Mouse (Mus musculus) hindbrain, embryonic 12.5 days (tissue): ENCODE data around the gene Arl5c. TPM values are rescaled to one million over a fixed set of nuclear protein-coding genes. Genes with fewer than 3 reads are reported as not detected.
A peak's percentile ranks its signal among the peaks of the same experiment; 100 is the strongest.

Experiments
- ATAC-seq: fragments of 200-750 bp; cut with Nextera tagmentation; 2 replicates; pipeline ENCODE4 v1.8.0; 2017; ENCODE audit warnings: moderate TSS enrichment; ENCODE audit not compliant: low FRiP score
- H3K27ac ChIP-seq: fragments of 300-500 bp; sonication (generic); 2 replicates; pipeline ENCODE4 v1.5.1; 2016; ENCODE audit warnings: mild to moderate bottlenecking
- H3K27me3 ChIP-seq: fragments of 300-500 bp; sonication (generic); 2 replicates; pipeline ENCODE4 v1.6.1; 2016; ENCODE audit warnings: mild to moderate bottlenecking
- H3K36me3 ChIP-seq: fragments of 300-500 bp; sonication (generic); 2 replicates; pipeline ENCODE4 v1.6.1; 2016; ENCODE audit warnings: mild to moderate bottlenecking
- H3K4me1 ChIP-seq: fragments of 300-500 bp; sonication (generic); 2 replicates; pipeline ENCODE4 v1.6.1; 2016
- H3K4me2 ChIP-seq: fragments of 300-500 bp; sonication (generic); replicated peaks from 2 replicates; pipeline ENCODE4 v1.6.1; 2016; ENCODE audit warnings: mild to moderate bottlenecking
- H3K4me3 ChIP-seq: fragments of 300-500 bp; sonication (generic); 2 replicates; pipeline ENCODE4 v1.5.1; 2016; ENCODE audit warnings: mild to moderate bottlenecking
- H3K9ac ChIP-seq: fragments of 300-500 bp; sonication (generic); 2 replicates; pipeline ENCODE4 v1.6.1; 2016; ENCODE audit warnings: mild to moderate bottlenecking, moderate library complexity
- H3K9me3 ChIP-seq: fragments of 300-500 bp; sonication (generic); replicated peaks from 2 replicates; pipeline ENCODE4 v1.6.1; 2016; ENCODE audit warnings: mild to moderate bottlenecking
- WGBS: fragments of 180-500 bp; shearing (Covaris S2); methylation state at CpG from one replicate; pipeline ENCODE4 v1.1.7; 2016; 5-methylcytosine and 5-hydroxymethylcytosine counted together
- polyA plus RNA-seq: library from polyadenylated mRNA; unstranded; fragments of >200 nt; fragmentation: Nextera tagmentation; extraction: Ambion mirVana; gene quantifications from 2 replicates; pipeline ENCODE4 v1.2.1, GENCODE M21; 2016

Gene Arl5c
- polyA plus RNA-seq, 1 experiment from 2014 or later, result 7.0 TPM

GRCm38 (mm10) chr11:98018222-98018621 is 22.2 kb upstream of the Arl5c start:
- Histone ChIP-seq H3K9ac (0 out of 2 replicates have a peak overlapping the region, but pooled peaks have one; percentile 10), H3K27ac (no peak overlapping the region), H3K4me2 (no peak overlapping the region), H3K27me3 (no peaks in the 10 kb centered on the region), H3K9me3 (no peaks in the 10 kb centered on the region), H3K4me3 (no peak overlapping the region), H3K36me3 (peaks cover 42% of the 10 kb centered on the region), H3K4me1 (peaks cover 41% of the 10 kb centered on the region)
- no peak for ATAC-seq
- WGBS, result 75% methylated on average over 6 of the region's 6 CpGs

GRCm38 (mm10) chr11:98016824-98017223 is 20.8 kb upstream of the Arl5c start:
- no peak overlapping the region for H3K4me2 ChIP-seq
- peaks cover 51% of the 10 kb centered on the region for H3K36me3 ChIP-seq
- no peak for ATAC-seq
- no peaks in the 10 kb centered on the region for H3K27me3 ChIP-seq
- no peak overlapping the region for H3K9ac ChIP-seq
- no peak overlapping the region for H3K27ac ChIP-seq
- no peak overlapping the region for H3K4me3 ChIP-seq
- H3K4me1 ChIP-seq, result peaks cover 44% of the 10 kb centered on the region
- 69% methylated on average over 4 of the region's 4 CpGs for WGBS
- H3K9me3 ChIP-seq, result no peaks in the 10 kb centered on the region

- no peak overlapping the region for H3K4me2 ChIP-seq
- H3K36me3 ChIP-seq, result peaks cover 51% of the 10 kb centered on the region
- H3K4me3 ChIP-seq, result no peak overlapping the region
- H3K4me1 ChIP-seq, result peaks cover 38% of the 10 kb centered on the region
- H3K27ac ChIP-seq, result no peak overlapping the region
- no peaks in the 10 kb centered on the region for H3K27me3 ChIP-seq
- no peak overlapping the region for H3K9ac ChIP-seq
- H3K9me3 ChIP-seq, result no peaks in the 10 kb centered on the region
- no peak for ATAC-seq
- WGBS, result 91% methylated on average over 5 of the region's 5 CpGs
Measured at GRCm38 (mm10) chr11:98016177-98016576, 20.2 kb upstream of the Arl5c start.

GRCm38 (mm10) chr11:98012831-98013230 is 16.9 kb upstream of the Arl5c start:
- no peaks in the 10 kb centered on the region for H3K27me3 ChIP-seq
- H3K27ac ChIP-seq, result no peak overlapping the region
- peaks cover 7% of the 10 kb centered on the region; the same call in 1 of the 2 replicates for H3K4me1 ChIP-seq
- H3K9me3 ChIP-seq, result no peaks in the 10 kb centered on the region
- H3K9ac ChIP-seq, result no peak overlapping the region
- H3K36me3 ChIP-seq, result peaks cover 74% of the 10 kb centered on the region
- H3K4me3 ChIP-seq, result no peak overlapping the region
- no peak overlapping the region for H3K4me2 ChIP-seq
- ATAC-seq, result no peak
- 86% methylated on average over 10 of the region's 10 CpGs for WGBS

GRCm38 (mm10) chr11:98011716-98012115 is 15.7 kb upstream of the Arl5c start:
- ATAC-seq, result no peak
- Histone ChIP-seq H3K4me2 (no peak overlapping the region), H3K36me3 (peaks cover 73% of the 10 kb centered on the region)

GRCm38 (mm10) chr11:98008087-98008486 is 12.1 kb upstream of the Arl5c start:
- no peak overlapping the region for H3K4me3 ChIP-seq
- no peak overlapping the region for H3K9ac ChIP-seq
- peaks cover 18% of the 10 kb centered on the region for H3K4me1 ChIP-seq
- no peaks in the 10 kb centered on the region for H3K9me3 ChIP-seq
- 83% methylated on average over 11 of the region's 11 CpGs for WGBS
- peaks cover 2% of the 10 kb centered on the region; the same call in 1 of the 2 replicates for H3K27me3 ChIP-seq
- no peak overlapping the region for H3K27ac ChIP-seq
- H3K36me3 ChIP-seq, result peaks cover 64% of the 10 kb centered on the region
- ATAC-seq, result no peak
- no peak overlapping the region for H3K4me2 ChIP-seq

More at GRCm38 (mm10) chr11:98011716-98012115, 15.7 kb upstream of the Arl5c start:
- no peak overlapping the region for H3K27ac ChIP-seq
- peaks cover 7% of the 10 kb centered on the region; the same call in 1 of the 2 replicates for H3K4me1 ChIP-seq
- no peaks in the 10 kb centered on the region for H3K27me3 ChIP-seq
- WGBS, result 67% methylated on average over 9 of the region's 9 CpGs
- H3K4me3 ChIP-seq, result no peak overlapping the region
- no peaks in the 10 kb centered on the region for H3K9me3 ChIP-seq
- no peak overlapping the region for H3K9ac ChIP-seq

- H3K4me1 ChIP-seq, result peaks cover 23% of the 10 kb centered on the region
- peaks cover 55% of the 10 kb centered on the region for H3K36me3 ChIP-seq
- no peak overlapping the region for H3K9ac ChIP-seq
- no peak for ATAC-seq
- H3K27me3 ChIP-seq, result peaks cover 16% of the 10 kb centered on the region
- no peak overlapping the region for H3K4me2 ChIP-seq
- no peak overlapping the region for H3K27ac ChIP-seq
- no peaks in the 10 kb centered on the region for H3K9me3 ChIP-seq
- 87% methylated on average over 10 of the region's 10 CpGs for WGBS
- H3K4me3 ChIP-seq, result no peak overlapping the region
Measured at GRCm38 (mm10) chr11:98005686-98006085, 9.7 kb upstream of the Arl5c start.

GRCm38 (mm10) chr11:98005076-98005475 is 9.1 kb upstream of the Arl5c start:
- 51% methylated on average over 13 of the region's 13 CpGs for WGBS
- H3K36me3 ChIP-seq, result peaks cover 49% of the 10 kb centered on the region
- peaks cover 28% of the 10 kb centered on the region for H3K4me1 ChIP-seq
- H3K4me2 ChIP-seq, result no peak overlapping the region
- H3K27ac ChIP-seq, result no peak overlapping the region
- H3K9ac ChIP-seq, result no peak overlapping the region
- no peaks in the 10 kb centered on the region for H3K9me3 ChIP-seq
- no peak for ATAC-seq
- H3K4me3 ChIP-seq, result no peak overlapping the region
- H3K27me3 ChIP-seq, result peaks cover 21% of the 10 kb centered on the region

GRCm38 (mm10) chr11:98004161-98004560 is 8.2 kb upstream of the Arl5c start:
- H3K27ac ChIP-seq, result no peak overlapping the region
- no peaks in the 10 kb centered on the region for H3K9me3 ChIP-seq
- no peak for ATAC-seq
- peaks cover 40% of the 10 kb centered on the region for H3K36me3 ChIP-seq
- no peak overlapping the region for H3K4me2 ChIP-seq
- no peak overlapping the region for H3K4me3 ChIP-seq
- peaks cover 21% of the 10 kb centered on the region for H3K27me3 ChIP-seq
- H3K4me1 ChIP-seq, result peaks cover 30% of the 10 kb centered on the region
- 76% methylated on average over 8 of the region's 8 CpGs for WGBS
- H3K9ac ChIP-seq, result no peak overlapping the region

GRCm38 (mm10) chr11:98003171-98003671 is 7.2 kb upstream of the Arl5c start:
- ATAC-seq, result peak; percentile 43; the same call in 1 of the 2 replicates
- 41% methylated on average over 17 of the region's 17 CpGs for WGBS
- Histone ChIP-seq H3K27ac (no peak overlapping the region), H3K9me3 (no peaks in the 10 kb centered on the region), H3K9ac (no peak overlapping the region), H3K36me3 (peaks cover 31% of the 10 kb centered on the region), H3K4me3 (no peak overlapping the region), H3K27me3 (peaks cover 21% of the 10 kb centered on the region), H3K4me2 (0 out of 2 replicates have a peak overlapping the region, but pooled peaks have one; percentile 2), H3K4me1 (peaks cover 30% of the 10 kb centered on the region)

GRCm38 (mm10) chr11:98002627-98003026 is 6.6 kb upstream of the Arl5c start:
- Histone ChIP-seq H3K4me2 (0 out of 2 replicates have a peak overlapping the region, but pooled peaks have one; percentile 2), H3K4me3 (no peak overlapping the region), H3K9me3 (no peaks in the 10 kb centered on the region), H3K27ac (no peak overlapping the region), H3K36me3 (peaks cover 25% of the 10 kb centered on the region), H3K27me3 (peaks cover 21% of the 10 kb centered on the region), H3K9ac (no peak overlapping the region), H3K4me1 (peaks cover 30% of the 10 kb centered on the region)
- 0 out of 2 replicates have a peak, but pooled peaks have one; percentile 11 for ATAC-seq
- WGBS, result 12% methylated on average over 12 of the region's 12 CpGs

GRCm38 (mm10) chr11:98001986-98002385 is 6.0 kb upstream of the Arl5c start:
- no peak overlapping the region for H3K9ac ChIP-seq
- H3K36me3 ChIP-seq, result peaks cover 20% of the 10 kb centered on the region
- H3K4me3 ChIP-seq, result no peak overlapping the region
- no peaks in the 10 kb centered on the region for H3K9me3 ChIP-seq
- no peak for ATAC-seq
- H3K4me2 ChIP-seq, result no peak overlapping the region
- H3K27ac ChIP-seq, result no peak overlapping the region
- H3K4me1 ChIP-seq, result peaks cover 30% of the 10 kb centered on the region
- WGBS, result 52% methylated on average over 6 of the region's 6 CpGs
- H3K27me3 ChIP-seq, result peaks cover 21% of the 10 kb centered on the region

GRCm38 (mm10) chr11:98001351-98001824 is 5.4 kb upstream of the Arl5c start:
- 44% methylated on average over 11 of the region's 11 CpGs for WGBS
- Histone ChIP-seq H3K4me3 (no peak overlapping the region), H3K36me3 (peaks cover 16% of the 10 kb centered on the region), H3K27me3 (peaks cover 21% of the 10 kb centered on the region), H3K9ac (no peak overlapping the region), H3K27ac (no peak overlapping the region), H3K4me2 (no peak overlapping the region), H3K9me3 (no peaks in the 10 kb centered on the region), H3K4me1 (peaks cover 30% of the 10 kb centered on the region)
- ATAC-seq, result no peak
